Mouse (Mus musculus) thymus, postnatal 4 days (tissue): ENCODE results near the gene Itgb3.

ENCODE experiments used
- DNase-seq: peaks from one replicate; pipeline ENCODE4 v3.0.0; 2021

The Itgb3 gene

DNA sequence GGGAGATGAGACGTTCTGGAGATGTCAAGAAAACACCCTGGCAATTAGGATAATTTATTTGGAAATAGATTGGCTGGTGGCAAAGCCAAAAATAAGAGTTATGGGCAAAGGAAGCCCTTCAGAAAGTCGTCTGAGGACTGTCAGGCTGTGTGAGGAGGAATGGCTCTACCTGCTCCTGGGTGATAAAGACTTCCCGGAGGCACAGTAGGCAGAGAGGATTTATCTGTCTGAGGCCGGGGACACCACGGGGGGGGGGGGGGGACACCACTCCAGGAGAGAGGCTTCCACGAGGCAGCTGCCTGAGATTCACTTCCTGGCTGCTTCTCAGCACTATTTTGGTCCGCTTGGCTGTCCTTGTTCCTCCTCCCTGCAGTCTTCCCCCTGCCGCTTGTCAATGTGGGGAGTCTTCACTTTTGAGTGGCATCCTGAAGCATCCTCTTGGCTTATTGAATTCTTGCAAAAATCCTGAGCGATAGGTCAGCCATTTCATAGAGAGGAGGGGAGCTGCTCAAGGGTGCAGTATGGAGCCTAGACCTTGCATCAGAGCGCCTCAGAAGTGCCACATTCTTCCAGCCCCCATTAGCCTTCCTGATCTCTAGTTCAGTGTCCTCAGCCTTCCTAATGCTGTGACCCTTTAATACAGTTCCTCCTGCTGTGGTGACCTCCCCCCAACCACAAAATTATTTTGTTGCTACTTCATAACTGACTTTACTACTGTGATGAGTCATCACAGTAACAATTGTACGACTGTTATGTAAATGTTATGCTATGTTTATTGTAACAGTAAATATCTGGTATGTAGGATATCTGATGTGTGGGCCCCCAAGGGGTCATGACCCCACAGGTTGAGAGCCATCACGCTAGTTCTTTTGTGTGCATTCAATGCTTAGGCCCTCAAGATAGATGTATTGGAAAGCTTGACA is 14.5 kb downstream of the Itgb3 start:
- DNase-seq = no peak

DNA sequence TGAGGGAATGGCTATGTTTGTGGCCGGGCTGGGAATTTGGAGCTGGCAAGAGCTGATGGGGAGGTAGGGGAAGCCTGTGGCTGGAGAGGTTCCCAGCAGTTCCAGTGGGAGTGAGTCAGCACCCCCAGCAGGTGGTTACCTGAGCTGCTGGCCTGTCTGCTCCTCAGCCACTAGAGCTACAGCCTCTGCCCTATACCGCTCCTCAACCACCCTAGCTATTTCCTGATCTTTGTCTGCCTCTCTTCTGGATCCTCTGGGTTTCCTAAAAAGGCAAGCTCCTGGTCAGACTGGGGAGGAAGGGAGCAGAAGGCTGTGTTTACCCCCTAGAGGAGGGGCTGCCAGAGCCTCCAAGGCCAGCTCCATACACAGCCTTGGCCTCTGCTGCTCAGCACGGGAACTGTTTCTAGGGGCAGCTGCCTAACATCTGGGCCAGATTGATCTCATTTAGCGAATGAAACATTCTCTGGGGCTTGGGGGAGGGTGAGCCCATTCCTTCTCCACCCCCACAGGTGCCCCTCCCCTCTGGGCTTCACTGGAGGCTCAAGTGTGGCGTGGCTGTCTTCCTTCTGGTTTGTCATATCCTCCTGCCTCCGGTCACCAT is 17.1 kb downstream of the Itgb3 start:
- DNase-seq = no peak

DNA sequence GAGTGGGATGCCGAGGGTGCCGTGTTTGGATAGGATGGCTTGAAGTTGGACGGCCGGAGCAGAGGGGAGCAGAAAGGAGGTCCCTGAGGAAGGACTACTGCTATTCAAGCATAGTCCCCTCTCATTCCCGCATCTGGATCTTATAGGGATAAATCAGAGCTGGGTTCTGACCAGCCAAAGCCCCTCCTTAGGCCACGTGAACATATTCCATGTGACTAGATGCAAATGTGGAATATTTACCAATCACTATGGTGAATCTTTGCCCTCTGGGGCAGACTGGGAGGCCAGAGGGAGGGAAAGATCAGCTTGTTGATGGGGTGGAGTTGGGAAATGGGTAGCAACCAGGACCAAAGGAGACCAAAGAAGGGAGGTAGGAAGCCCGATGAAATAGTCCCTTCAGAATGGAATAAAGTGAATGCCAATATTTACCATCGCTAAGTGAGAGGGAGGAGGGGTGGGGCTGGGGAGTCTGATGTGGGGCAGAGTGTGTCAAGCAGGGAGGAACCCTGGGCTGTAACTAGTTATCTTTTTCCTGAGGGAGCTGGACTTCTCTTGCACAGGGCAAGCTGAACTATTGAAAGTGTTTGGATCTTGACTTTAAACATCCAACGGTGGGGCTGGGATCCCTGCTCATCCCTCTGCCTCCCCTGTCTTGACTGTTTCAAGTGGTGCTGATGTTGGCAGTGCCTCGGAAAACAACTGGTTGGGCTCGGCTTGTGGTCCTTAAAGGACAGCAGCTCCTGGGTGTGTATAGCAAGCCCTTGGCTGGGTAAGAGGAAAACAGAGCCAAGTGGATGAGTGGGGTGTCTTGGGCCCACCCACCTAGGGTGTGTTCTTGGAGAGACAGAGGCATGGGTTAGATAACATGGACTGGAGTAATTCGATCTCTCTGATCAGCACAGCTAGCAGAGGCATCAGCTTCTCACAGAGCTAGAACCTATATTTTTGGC is 17.9 kb downstream of the Itgb3 start:
- no peak for DNase-seq

DNA sequence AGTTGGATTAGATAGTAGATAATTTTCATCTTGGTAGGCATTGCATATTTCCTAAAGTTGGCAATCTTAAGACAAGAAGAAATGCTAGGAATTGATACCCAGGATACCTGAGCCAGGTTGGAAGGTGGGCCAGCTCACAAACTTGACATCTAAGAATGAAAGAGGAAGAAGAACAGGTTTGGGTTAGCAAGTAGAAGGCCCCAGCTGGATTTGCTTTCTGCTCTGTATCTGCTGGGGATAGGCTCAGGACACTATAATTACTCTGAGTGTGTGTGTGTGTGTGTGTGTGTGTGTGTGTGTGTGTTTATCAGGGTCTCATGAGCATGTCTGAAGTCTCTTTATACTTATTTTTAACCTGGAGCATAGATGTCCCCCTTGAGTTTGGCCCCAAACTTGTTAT is 18.8 kb downstream of the Itgb3 start:
- no peak for DNase-seq

DNA sequence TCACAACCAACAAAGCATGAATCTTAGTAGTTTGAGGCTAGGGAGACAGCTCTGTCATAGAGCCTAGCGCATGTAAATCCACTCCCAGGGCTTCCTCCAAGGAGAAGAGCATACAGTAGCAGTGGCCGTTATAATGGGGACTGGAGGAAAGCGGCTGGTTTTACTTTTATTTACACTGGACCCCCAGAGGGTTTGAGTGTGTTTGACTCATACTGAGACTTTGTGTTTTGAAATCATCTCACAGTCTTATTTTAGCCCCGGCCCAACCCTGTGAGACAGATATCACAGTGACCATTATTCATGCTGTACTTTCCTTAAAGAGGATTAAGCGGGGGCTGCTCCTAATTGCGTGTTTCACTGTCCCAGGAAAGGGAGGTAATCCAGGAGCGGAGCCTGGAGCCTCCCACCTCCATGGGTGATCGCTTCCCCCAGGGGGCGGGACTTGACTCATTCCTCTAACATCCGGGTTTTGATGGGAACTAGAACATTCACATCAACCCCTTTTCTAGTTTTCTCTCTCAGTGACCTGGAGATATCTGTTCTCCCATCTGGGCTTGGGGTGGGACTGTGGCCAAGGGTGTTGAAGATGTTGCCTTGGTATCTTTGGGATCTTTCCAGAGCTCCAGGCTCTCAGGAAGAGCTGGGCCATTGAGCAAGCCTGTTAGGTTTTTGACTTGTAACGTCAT is 20.0 kb downstream of the Itgb3 start:
- DNase-seq = no peak

DNA sequence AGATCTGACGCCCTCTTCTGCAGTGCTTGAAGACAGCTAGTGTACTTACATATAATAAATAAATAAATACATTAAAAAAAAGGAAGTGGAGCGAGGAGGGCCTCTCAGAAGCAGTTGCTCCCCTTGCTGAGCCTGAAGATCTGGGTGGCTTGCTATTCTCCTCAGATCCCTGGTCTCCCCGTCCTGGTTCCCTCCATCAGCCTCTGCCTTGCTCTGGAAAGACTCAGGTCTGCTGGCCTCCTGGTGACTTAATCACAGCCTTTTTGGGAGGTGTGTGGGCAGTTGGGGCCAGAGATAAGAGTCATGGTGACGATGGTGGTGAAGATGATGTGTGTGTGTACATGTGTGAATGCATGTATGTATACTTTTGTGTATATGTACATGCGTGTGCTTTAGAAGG is 20.8 kb downstream of the Itgb3 start:
- no peak for DNase-seq

DNA sequence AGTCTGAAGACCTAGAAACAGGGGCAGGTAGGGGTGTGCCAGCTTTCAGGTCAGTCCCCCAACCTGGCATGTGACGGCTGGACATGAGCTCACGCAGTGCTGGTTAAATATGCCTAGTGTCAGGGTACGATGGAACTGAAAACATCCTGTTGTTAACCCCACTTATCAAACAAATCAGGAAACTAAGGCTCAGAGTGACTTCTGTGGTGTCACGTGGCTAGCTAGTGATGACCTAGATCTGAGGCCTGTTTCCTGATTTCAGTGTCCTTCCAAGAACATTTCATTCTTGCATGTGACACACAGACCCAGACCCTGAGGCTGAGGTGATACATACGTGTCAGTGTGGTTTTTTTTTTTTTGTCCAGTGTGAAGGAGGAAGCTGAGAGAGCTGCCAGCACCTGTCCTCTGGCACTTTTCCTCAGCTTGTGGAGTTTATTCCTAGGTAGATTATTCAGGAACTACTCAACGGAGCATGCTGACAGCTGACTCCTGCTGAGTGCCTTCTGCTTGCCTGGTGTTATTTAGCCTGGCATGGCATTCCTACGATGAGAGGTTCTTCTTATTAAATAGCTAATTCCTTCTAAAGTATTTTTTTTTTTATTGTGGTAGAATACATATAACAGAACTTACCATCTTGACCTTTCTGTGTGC is 22.5 kb downstream of the Itgb3 start:
- no peak for DNase-seq

DNA sequence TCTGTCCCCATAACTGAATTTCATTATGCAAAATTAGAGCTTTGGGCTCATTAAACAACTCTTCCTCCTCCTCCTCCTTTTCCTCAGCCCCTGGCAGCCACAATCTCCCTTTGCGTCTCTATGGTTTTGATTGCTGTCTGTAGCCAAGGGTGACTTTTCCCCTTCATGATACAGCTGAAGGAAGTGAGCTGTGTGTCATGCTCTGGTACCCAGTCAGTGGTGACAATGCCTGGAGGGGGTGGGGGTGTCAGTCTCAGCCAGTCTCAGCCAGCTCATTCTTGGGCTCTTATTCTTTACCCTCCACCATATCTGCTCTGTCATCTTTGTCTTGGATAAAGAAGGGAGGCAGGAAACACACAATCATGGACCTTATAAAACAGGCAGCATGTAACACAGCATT is 23.5 kb downstream of the Itgb3 start:
- peak; percentile 43 for DNase-seq

DNA sequence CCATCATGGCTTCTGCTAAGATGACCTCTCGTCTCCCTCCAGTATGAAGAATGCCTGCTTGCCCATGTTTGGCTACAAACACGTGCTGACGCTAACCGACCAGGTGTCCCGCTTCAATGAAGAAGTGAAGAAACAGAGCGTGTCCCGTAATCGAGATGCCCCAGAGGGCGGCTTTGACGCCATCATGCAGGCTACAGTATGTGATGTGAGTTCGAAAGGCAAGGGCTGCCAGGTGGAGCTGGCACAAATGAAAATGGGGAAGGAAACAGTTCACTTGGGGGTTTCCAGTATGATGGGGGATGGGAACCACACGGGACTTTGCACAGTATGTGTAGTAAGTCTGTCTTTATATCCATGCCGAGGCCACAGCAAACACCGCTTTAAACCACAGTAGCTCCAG is 29.2 kb downstream of the Itgb3 start:
- DNase-seq = no peak

DNA sequence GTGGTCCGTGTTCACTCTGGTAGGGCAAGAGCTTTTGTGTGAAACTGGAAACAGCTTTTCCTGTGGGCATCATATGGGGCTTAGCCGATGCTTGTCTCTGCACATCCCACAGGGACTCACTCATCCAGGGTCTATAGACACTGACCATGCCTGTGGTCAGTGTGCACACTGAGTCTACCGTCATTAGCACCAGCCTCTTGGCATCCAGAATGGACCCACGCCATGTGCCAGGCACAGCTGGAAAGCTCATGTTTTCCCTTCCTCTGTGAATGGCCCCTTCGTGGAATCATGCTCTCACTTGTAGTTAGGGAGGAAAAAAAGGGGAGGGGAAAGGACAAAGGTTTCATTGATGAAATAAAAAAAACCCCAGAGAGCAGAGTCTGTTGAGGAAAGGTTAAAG is 30.2 kb downstream of the Itgb3 start:
- no peak for DNase-seq

DNA sequence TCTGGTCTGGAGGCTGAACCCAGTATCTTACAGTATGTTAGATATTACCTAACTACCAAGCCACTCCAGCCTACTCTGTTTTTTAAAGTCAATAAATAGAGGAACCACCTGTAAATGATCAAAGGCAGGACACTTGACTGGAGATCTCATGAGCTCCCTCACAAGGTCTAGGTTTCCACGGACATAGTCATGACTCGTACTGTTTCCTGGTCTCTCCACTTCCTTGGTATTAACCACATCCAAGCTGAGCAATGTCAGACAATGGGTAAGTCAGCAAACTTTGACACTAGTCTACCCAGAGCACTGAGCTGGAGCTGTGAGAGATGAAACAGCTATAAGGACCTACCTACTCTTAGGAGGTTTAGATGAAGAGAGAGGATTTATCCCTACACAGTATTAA is 31.1 kb downstream of the Itgb3 start:
- no peak for DNase-seq

DNA sequence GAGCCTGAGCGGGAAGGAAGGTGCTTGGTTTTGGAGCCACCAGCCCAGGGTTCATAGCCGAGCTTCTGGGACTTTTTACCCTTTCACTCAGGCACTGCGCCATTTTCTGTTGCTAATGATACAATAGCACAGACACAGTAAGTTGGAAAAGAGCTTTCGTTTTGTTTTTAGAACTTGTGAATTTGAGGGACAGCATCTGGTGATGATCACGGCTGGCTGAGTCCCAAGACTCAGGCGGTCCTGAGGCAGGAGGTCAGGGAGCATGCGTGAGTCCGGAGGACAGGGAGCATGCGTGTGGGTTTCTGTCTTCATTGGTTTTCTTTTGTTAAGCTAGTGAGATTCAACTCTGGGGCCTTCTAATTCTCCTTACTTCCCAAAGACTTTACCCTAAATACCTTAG is 31.8 kb downstream of the Itgb3 start:
- no peak for DNase-seq

DNA sequence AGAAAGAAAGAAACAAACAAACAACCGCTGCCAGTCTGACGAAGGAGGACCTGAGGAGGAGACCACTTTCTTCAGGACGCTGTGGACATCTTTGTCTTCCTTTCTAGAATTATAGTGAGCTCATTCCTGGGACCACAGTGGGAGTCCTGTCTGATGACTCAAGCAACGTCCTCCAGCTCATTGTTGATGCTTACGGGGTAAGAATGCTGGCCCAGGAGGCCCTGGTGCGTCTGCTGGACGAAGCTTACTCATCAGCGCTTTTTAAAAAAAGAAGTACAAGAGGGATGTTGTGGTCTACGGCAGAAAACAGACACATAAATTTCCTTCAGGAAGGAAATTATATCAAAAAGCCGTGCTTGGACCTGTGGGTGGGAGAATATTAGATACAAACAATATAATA is 33.1 kb downstream of the Itgb3 start:
- DNase-seq = no peak

DNA sequence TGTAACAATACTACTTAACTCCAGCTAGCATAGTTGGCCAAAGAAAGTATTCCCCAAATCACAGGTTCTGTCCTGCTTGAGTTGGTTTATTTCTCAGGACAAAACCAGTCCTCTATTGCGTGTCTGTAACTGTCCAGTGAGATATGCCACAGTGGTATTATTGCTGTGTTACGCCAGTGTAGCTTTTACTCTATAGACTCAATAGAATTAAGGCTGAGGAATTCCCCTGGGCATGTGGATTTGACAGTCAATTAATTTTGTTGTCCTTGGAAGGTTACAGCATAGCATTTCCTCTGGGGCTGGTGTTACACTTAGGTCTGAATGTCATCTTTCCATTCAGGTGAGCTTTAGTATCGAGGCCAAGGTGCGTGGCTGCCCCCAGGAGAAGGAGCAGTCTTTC is 35.4 kb downstream of the Itgb3 start:
- DNase-seq = no peak

DNA sequence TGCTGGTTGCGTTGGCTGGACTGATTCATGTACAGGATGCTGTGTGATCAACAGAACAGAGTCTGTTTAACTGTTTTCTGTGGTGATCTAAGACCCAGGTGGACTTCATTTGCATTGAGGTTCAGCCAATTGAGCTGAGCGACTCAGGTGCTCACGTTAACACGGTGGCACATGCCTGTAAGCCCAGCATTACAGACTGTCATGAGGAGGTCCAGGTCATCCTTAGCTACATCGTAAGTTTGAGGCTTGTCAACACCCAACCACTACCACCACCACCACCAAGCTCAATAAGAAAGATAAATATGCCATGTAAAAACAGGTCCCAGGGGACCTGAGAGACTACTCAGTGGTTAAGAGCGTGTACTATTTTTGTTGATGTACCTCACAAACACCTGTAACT is 37.6 kb downstream of the Itgb3 start:
- no peak for DNase-seq

DNA sequence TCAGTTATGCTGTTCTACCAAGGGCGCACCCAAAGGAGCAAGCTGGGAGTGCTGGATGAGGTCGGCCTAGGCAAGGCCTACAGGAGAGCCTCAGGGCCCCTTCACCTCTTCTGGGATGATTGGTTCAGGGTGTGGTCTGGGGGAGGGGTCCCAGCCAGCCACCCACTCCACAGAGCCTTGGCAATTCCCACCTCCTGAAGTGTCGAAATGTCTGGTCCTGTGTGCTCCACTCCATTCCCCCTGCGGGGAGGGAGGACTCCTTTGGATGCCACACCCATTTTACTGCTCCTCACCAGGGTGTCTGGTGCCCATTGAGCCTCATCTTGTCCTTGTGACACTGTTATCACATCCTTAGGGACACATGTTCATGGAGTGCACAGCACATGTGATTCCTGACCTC is 38.4 kb downstream of the Itgb3 start:
- no peak for DNase-seq

DNA sequence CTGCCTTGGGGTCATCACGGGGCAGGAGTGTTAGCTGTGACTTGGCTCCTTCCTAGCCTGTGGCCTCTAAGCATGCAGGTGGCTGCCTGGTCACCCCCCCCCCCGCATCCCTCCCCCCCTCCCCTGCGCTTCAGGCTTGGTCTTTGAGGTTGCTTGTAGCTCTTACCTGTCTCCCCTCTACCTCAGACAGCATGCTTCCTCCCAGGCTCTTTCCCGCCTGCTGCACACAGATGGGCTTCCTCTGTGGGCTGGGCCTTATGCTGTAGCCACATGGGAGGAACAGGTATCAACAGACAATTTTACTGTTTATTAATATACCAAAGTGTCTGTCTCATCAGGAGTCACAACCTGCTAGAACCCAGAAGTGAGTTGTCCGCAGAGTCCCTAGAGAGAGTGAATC is 38.8 kb downstream of the Itgb3 start:
- no peak for DNase-seq

DNA sequence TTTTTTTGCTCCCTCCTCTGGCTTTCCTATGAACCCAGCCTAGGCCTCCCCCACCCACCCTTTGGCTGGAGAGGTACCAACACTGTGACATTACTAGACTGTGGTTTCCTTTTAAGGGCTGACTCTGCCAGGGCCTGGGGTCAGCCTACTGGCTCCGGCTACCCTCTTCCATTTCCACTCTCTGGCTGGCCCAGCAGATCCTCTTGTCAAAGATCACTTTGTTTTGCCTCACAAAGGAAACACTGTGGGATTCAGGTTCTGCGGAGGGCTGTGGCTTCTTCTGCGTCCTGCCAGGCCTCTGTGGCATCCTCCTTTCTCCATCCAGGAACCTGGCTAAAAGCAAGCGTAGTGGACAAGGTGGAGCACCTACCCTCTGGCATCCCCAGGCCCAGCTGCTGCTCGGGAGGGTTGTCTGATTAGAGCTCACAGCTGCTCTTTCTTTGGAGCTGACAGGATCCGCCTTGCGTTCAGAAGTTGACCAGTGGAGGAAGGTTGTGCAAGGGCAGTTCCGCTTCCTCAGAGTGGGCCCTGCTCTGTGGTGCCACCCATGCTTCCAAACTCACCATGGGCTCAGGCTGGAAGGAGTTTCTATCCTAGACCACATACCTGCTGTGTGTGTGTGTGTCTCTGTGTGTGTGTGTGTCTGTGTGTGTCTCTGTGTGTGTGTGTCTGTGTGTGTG is 39.5 kb downstream of the Itgb3 start:
- DNase-seq = no peak

DNA sequence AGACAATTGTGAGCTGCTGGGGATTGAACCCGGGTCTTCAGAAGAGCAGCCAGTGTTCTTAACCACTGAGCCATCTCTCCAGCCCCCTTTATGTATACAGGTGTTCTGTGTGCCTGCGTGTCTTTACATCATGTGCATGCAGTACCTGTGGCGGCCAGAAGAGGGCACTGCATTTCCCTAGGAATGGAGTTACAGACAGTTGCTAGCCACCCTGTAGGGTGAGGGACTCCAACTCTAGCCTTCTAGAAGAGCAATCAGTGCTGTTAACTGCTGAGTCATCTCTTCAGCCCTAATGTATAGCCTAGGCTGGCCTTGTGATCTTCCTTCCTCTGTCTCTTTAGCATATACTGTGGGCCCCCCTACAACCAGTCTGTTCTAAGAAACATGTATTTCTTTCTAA is 40.8 kb downstream of the Itgb3 start:
- DNase-seq = peak; percentile 86

DNA sequence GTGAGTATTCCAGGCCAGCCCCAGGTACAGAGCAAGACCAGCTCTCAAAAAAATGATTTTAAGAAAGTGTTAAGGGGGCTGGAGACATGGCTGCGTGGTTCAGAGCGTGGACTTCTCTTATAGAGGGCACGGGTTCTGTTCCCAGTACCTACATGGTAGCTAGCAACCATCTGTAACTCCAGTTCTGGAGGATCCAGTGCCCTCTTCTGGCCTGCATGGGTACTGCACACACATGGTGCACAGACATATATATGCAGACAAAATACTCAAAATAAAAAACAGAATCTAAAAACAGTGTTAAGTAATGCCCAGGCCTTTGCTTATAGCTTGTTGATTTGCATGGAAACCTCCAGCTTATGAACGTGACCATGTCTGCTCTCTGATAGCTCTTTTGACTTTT is 52.8 kb downstream of the Itgb3 start:
- DNase-seq = peak; percentile 59

DNA sequence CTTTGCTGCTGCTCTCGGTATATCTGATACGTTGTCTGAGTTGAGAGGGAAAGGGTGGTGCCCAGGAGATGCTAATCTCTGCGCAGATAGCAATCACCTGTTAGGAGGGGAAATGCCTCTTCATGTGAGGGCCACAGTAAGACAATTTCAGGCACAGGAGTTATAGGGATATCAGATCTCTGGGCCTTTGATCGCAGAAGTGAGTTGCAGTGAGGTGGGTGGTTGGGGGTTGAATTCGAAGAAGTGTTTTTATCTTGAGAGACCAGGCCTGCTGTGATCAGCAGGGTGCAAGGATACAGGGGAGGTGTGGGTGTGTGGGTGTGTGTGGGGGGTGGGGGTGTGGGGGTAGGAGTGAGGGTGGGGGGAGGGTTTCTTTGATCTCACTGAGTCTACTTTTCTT is 53.3 kb downstream of the Itgb3 start:
- peak; percentile 53 for DNase-seq
